Mouse (Mus musculus): Measurements from ENCODE around the gene Dgka. TPM values are rescaled to one million over a fixed set of nuclear protein-coding genes. Genes with fewer than 3 reads are reported as not detected.

The Dgka gene
- 6.1 and 6.3 TPM in 2 replicates for polyA plus RNA-seq (2015; fragmentation: Nextera tagmentation; extraction: Ambion mirVana)

DNA sequence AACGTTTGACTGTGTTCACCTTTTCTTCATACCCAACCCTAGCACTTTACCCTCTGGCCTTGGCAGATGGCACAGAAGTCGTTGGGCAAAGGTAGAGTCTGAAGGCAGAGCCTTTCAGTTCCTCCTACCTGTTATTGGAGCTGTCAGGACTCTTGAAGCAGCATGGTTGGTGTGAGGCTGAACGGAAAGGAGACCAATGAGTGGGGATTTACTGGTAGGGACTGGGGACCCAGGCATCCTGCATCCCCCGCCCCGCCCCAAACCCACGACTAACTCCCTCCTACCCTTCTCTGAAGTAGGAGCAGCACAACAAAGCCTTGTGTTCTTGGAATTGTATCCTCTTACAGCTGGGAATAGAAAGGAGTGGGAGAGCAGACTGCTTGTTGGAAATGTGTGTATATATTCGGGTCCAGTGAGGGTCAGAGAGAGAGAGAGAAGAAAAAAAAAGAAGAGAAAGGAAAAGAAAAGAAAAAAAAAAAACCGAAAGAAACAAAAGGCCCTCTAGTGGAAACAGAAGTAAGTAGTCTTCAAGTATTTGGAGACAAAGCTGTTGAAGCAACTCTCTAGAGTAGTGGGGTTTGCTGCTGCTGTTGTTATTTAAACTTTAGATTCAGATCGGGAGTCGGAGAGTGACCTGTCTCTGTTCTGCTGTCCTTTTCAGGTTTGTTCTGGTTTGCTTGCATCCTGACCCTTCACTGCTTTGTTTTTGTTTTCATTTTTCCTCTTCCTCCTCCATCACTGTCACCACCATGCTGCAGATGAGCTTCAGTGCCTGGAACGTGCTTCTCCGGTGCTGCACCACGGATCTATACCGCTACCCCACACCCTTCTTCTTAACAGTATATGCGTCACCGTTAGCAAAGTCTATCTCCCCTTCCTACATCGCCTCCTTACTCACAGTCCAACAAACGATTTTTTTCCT, at the start of gene Dgka:
Dgka (minus strand) TSS at position 176 of the 922 bp plus-strand sequence.
- Histone ChIP-seq H3K9me3 (replicated peaks; ENCODE audit: control insufficient read depth, low read length, poor library complexity, severe bottlenecking) (no peaks in the 10 kb centered on the region), H3K36me3 (ENCODE audit: control insufficient read depth, insufficient read depth, low read length) (no peaks in the 10 kb centered on the region), H3K9ac (ENCODE audit: low read depth, low read length) (peak within 1 kb of the TSS; percentile 69), H3K4me2 (ENCODE audit: low read length) (peak within 1 kb of the TSS; percentile 80), H3K4me3 (ENCODE audit: low read depth, low read length) (peak within 1 kb of the TSS; percentile 55), H3K4me1 (ENCODE audit: control insufficient read depth, insufficient read depth, low read length) (peaks cover 29% of the 10 kb centered on the region), H3K27me3 (ENCODE audit: control insufficient read depth, insufficient read depth, low read depth, low read length) (peaks cover 24% of the 10 kb centered on the region), H3K27ac (ENCODE audit: low read length) (no peak within 1 kb of the TSS)
- WGBS, result 25% methylated on average over 18 of the region's 18 CpGs
- ATAC-seq, result no peak

DNA sequence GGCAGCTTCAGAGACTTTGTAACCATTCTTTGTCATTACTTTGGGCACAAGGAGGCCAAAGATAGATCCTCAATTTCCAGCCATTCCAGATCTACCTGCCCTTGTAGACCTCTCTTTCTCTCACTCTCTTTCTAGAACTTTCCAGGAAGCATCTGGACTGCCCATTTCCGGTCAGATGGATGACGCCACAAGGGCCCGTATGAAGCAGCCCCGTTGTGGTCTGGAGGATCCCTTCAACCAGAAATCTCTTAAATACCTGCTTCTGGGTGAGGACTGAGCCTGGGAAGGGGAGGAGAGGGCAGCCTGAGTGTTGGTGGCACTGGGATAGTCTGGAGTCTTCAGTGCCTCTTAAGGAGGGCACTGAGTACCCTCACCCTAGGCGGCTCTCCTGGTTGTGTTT, 49.7 kb upstream of the Dgka start:
- H3K4me3 ChIP-seq (ENCODE audit: low read depth, low read length), result no peak overlapping the region
- WGBS, result 93% methylated on average over 5 of the region's 5 CpGs
- no peak overlapping the region for H3K9ac ChIP-seq (ENCODE audit: low read depth, low read length)
- ATAC-seq, result no peak
- H3K36me3 ChIP-seq (ENCODE audit: control insufficient read depth, insufficient read depth, low read length), result 0 out of 2 replicates have a peak, but pooled peaks cover 4% of the 10 kb centered on the region
- no peaks in the 10 kb centered on the region for H3K9me3 ChIP-seq (replicated peaks; ENCODE audit: control insufficient read depth, low read length, poor library complexity, severe bottlenecking)
- H3K4me1 ChIP-seq (ENCODE audit: control insufficient read depth, insufficient read depth, low read length), result no peaks in the 10 kb centered on the region
- H3K27ac ChIP-seq (ENCODE audit: low read length), result no peak overlapping the region
- no peak overlapping the region for H3K4me2 ChIP-seq (ENCODE audit: low read length)
- H3K27me3 ChIP-seq (ENCODE audit: control insufficient read depth, insufficient read depth, low read depth, low read length), result no peaks in the 10 kb centered on the region

DNA sequence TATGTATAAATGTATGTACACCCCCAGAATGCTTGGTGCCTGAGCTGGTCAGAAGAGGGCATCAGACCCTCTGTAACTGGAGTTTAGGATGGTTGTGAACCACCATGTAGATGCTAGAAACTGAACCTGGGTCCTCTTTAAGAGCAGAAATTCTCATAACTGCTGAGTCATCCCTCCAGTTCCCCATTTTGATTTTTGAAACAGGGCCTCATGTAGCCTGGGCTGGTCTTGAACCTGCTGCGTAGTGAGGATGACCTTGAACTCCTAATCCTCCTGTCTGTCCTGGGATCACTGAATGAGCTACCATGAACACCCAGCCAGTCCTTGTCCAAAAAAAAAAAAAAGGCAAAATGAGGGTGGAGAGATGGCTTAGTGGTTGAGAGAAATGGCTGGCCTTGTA, 48.6 kb upstream of the Dgka start:
- H3K4me3 ChIP-seq (ENCODE audit: low read depth, low read length), result no peak overlapping the region
- no peak for ATAC-seq
- H3K27ac ChIP-seq (ENCODE audit: low read length), result no peak overlapping the region
- H3K9ac ChIP-seq (ENCODE audit: low read depth, low read length), result no peak overlapping the region
- no peaks in the 10 kb centered on the region for H3K4me1 ChIP-seq (ENCODE audit: control insufficient read depth, insufficient read depth, low read length)
- H3K36me3 ChIP-seq (ENCODE audit: control insufficient read depth, insufficient read depth, low read length), result 0 out of 2 replicates have a peak, but pooled peaks cover 3% of the 10 kb centered on the region
- no peak overlapping the region for H3K4me2 ChIP-seq (ENCODE audit: low read length)
- H3K9me3 ChIP-seq (replicated peaks; ENCODE audit: control insufficient read depth, low read length, poor library complexity, severe bottlenecking), result no peaks in the 10 kb centered on the region
- WGBS, result 97% methylated on average over 1 of the region's 1 CpGs
- H3K27me3 ChIP-seq (ENCODE audit: control insufficient read depth, insufficient read depth, low read depth, low read length), result no peaks in the 10 kb centered on the region

DNA sequence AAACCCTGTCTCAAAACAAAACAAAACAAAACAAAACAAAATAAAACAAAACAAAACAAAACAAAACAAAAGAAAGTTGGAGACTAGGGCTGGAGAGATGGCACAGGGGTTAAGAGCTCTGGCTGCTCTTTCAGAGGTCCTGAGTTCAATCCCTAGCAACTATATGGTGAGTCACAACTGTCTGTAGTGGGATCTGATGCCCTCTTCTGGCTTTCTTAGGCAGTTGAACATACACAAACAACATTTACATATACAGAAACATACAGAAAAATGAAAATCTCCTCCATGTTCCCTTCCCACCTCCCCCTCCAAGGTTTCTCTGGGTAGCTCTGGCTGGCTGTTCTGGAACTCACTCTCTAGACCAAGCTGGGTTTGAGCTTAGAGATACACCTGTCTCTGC, 47.4 kb upstream of the Dgka start:
- no peak overlapping the region for H3K27ac ChIP-seq (ENCODE audit: low read length)
- no peak overlapping the region for H3K9ac ChIP-seq (ENCODE audit: low read depth, low read length)
- H3K9me3 ChIP-seq (replicated peaks; ENCODE audit: control insufficient read depth, low read length, poor library complexity, severe bottlenecking), result no peaks in the 10 kb centered on the region
- no peaks in the 10 kb centered on the region for H3K27me3 ChIP-seq (ENCODE audit: control insufficient read depth, insufficient read depth, low read depth, low read length)
- no peaks in the 10 kb centered on the region for H3K4me1 ChIP-seq (ENCODE audit: control insufficient read depth, insufficient read depth, low read length)
- H3K4me2 ChIP-seq (ENCODE audit: low read length), result no peak overlapping the region
- H3K36me3 ChIP-seq (ENCODE audit: control insufficient read depth, insufficient read depth, low read length), result no peaks in the 10 kb centered on the region
- H3K4me3 ChIP-seq (ENCODE audit: low read depth, low read length), result no peak overlapping the region
- no peak for ATAC-seq

DNA sequence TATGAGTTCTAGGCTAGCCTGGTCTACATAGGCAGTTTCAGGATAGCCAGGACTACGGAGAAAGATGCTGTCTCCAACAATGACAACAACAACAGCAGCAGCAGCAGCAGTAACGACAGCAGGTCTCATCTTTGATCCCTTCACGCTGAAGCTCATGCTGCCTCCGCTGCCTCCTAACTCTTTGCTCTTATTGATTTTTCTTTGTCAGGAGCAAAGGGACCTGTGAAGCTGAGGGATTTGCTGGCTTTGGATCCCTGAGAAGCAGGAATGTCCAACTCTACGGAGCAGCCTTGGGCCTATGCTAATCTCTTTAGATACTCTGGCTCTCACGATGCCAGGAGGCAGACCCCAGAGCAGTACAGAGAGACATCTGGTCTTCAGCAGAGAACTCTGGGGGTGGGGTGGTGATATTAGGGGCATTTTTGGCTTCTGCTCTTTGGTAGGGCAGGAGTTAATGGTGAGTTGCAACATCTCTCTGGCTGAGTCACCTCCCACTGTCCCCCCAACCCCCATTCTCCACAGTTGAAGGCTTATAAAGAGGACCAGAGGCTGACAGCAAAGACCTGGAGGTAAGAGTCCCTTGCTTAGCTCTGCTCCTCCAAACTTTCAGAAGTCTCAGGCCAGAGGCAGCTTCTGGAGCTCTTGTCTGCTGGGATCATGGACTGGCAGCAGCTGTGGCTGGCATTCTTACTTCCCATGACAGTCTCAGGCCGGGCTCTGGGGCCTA, 45.9 kb upstream of the Dgka start, which contains the start of gene Mmp19:
Mmp19 (plus strand) TSS at position 513 of the 727 bp plus-strand sequence.
- WGBS, result 60% methylated on average over 7 of the region's 7 CpGs
- H3K9me3 ChIP-seq (replicated peaks; ENCODE audit: control insufficient read depth, low read length, poor library complexity, severe bottlenecking), result no peaks in the 10 kb centered on the region
- H3K4me2 ChIP-seq (ENCODE audit: low read length), result no peak within 1 kb of the TSS
- no peaks in the 10 kb centered on the region for H3K4me1 ChIP-seq (ENCODE audit: control insufficient read depth, insufficient read depth, low read length)
- no peak for ATAC-seq
- H3K27me3 ChIP-seq (ENCODE audit: control insufficient read depth, insufficient read depth, low read depth, low read length), result no peaks in the 10 kb centered on the region
- no peaks in the 10 kb centered on the region for H3K36me3 ChIP-seq (ENCODE audit: control insufficient read depth, insufficient read depth, low read length)
- H3K27ac ChIP-seq (ENCODE audit: low read length), result no peak within 1 kb of the TSS
- H3K4me3 ChIP-seq (ENCODE audit: low read depth, low read length), result no peak within 1 kb of the TSS
- H3K9ac ChIP-seq (ENCODE audit: low read depth, low read length), result no peak within 1 kb of the TSS

DNA sequence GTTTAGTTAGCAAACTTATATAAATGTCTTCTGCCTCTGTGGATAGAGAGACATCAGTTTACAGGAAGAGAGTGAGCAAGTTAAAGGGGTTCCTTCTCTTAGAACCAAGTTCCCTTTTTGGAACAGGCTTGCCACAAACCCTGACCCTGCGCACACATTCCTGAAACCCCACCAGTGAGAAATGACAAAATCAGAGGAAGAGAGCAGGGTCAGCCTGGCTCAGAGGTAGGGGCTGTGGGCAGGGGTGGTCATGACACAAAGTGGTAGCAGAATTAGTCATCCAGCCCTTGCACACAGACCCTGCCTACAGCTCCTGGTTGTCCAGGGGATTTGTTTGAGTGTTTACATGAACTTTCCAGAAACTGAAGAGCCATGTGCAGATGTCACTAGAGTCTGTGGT, 35.5 kb upstream of the Dgka start:
- Histone ChIP-seq H3K9ac (ENCODE audit: low read depth, low read length) (no peak overlapping the region), H3K36me3 (ENCODE audit: control insufficient read depth, insufficient read depth, low read length) (no peaks in the 10 kb centered on the region), H3K4me3 (ENCODE audit: low read depth, low read length) (no peak overlapping the region), H3K9me3 (replicated peaks; ENCODE audit: control insufficient read depth, low read length, poor library complexity, severe bottlenecking) (0 out of 2 replicates have a peak, but pooled peaks cover 5% of the 10 kb centered on the region), H3K27me3 (ENCODE audit: control insufficient read depth, insufficient read depth, low read depth, low read length) (no peaks in the 10 kb centered on the region), H3K4me1 (ENCODE audit: control insufficient read depth, insufficient read depth, low read length) (no peaks in the 10 kb centered on the region), H3K27ac (ENCODE audit: low read length) (no peak overlapping the region), H3K4me2 (ENCODE audit: low read length) (no peak overlapping the region)
- ATAC-seq, result no peak
- WGBS, result 100% methylated on average over 1 of the region's 1 CpGs

DNA sequence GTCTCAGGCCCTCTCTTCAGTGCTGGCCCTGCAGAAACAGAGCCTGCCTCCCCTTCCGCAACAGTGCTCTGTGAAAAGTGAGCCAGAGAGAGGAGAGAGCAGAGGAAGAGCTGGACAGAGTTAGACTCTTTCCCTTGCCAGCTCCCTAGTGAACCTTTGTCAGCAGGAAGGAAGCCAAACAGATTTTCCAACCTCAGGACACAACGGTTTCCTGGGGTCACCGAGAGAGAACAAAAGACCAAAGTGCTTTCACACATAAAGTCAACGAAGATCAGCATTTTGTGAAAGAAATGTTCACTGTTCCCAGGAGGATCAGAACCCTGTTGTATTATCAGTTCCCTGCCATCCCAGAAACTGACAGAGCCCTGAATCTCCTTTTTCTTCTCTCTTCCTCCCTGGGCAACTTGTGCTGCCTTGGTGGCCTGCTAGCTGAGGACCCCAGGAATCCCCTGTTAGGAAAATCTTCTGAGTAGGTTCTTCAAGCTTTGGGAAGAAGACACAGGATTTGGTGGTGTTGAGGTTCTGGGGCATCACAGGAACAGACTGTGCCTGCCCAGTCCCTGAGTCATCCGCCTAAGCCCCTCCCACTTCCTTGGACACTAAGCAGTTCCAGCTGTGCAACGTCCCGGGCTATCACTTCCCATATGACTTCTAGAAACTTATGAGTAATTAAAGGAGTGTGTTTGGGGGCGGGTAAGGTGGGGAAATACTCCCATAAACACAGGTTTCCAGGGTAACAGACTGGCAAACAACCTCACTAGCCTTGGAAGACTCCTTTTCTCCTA, 34.5 kb upstream of the Dgka start:
- no peaks in the 10 kb centered on the region for H3K36me3 ChIP-seq (ENCODE audit: control insufficient read depth, insufficient read depth, low read length)
- ATAC-seq, result no peak
- no peak overlapping the region for H3K27ac ChIP-seq (ENCODE audit: low read length)
- no peak overlapping the region for H3K9ac ChIP-seq (ENCODE audit: low read depth, low read length)
- H3K4me1 ChIP-seq (ENCODE audit: control insufficient read depth, insufficient read depth, low read length), result no peaks in the 10 kb centered on the region
- WGBS, result 24% methylated on average over 8 of the region's 8 CpGs
- no peaks in the 10 kb centered on the region for H3K27me3 ChIP-seq (ENCODE audit: control insufficient read depth, insufficient read depth, low read depth, low read length)
- 0 out of 2 replicates have a peak, but pooled peaks cover 3% of the 10 kb centered on the region for H3K9me3 ChIP-seq (replicated peaks; ENCODE audit: control insufficient read depth, low read length, poor library complexity, severe bottlenecking)
- H3K4me3 ChIP-seq (ENCODE audit: low read depth, low read length), result no peak overlapping the region
- no peak overlapping the region for H3K4me2 ChIP-seq (ENCODE audit: low read length)

DNA sequence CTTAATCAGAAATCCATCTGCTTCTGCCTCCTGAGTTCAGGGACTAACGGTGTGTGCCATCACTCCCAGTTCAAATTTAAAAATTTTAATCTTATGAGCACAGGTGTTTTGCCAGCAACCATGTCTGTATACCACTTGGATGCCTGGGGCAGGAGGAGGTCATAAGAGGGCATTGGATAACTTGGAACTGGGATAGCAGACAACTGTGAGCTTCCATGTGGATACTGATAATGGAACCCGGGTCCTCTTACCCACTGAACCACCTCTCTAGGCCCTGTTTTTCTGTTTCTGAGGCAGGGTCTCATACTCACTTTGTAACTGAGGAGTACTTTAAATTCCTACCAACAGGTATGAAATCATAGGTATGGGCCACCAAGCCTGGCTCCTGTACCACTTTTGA, 33.8 kb upstream of the Dgka start:
- H3K27ac ChIP-seq (ENCODE audit: low read length), result no peak overlapping the region
- WGBS, result 97% methylated on average over 2 of the region's 2 CpGs

More for the DNA sequence above, 33.8 kb upstream of the Dgka start:
- H3K4me3 ChIP-seq (ENCODE audit: low read depth, low read length), result no peak overlapping the region
- no peaks in the 10 kb centered on the region for H3K27me3 ChIP-seq (ENCODE audit: control insufficient read depth, insufficient read depth, low read depth, low read length)
- no peaks in the 10 kb centered on the region for H3K36me3 ChIP-seq (ENCODE audit: control insufficient read depth, insufficient read depth, low read length)
- no peaks in the 10 kb centered on the region for H3K9me3 ChIP-seq (replicated peaks; ENCODE audit: control insufficient read depth, low read length, poor library complexity, severe bottlenecking)
- ATAC-seq, result no peak
- no peak overlapping the region for H3K9ac ChIP-seq (ENCODE audit: low read depth, low read length)
- H3K4me2 ChIP-seq (ENCODE audit: low read length), result no peak overlapping the region
- no peaks in the 10 kb centered on the region for H3K4me1 ChIP-seq (ENCODE audit: control insufficient read depth, insufficient read depth, low read length)
